Mouse (Mus musculus) spleen, postnatal 36 days (tissue): ENCODE measurements at regions not wholly inside any gene's neighbourhood (a gene's known extent, or its start where the extent isn't known, plus 50 kb on each side); places are given as distances from the start of the nearest gene placed in this dataset.

Experiments used
- DNase-seq, 2 experiments: peaks; one replicate each; pipeline ENCODE4 v3.0.0; 2022; ENCODE audit warnings: low spot score in 2 of 2, mixed read lengths in 1 of 2

DNA sequence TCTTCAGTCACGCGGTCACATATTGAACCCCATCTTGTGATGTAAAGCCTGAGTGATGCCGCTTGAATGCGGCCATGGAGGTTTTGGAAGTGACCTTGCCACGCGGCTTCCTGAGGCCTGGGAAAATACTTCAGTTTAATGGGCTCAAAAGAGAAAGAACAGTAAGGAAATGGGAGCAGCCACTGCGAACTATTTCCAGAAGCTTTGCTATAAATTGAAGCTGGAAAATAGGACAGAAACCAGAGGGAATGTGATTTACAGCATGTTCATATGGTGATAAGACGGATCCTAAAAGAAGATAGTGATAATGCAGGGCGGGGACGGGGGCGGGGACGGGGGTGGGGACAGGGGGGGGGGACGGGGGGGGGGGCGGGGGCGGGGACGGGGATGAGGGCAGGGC, 52.7 kb upstream of the Trpc4 start:
- DNase-seq, result no peak

GRCm38 (mm10) chr3:54083634-54084033, 72.2 kb upstream of the Trpc4 start:
- DNase-seq, result no peak

DNA sequence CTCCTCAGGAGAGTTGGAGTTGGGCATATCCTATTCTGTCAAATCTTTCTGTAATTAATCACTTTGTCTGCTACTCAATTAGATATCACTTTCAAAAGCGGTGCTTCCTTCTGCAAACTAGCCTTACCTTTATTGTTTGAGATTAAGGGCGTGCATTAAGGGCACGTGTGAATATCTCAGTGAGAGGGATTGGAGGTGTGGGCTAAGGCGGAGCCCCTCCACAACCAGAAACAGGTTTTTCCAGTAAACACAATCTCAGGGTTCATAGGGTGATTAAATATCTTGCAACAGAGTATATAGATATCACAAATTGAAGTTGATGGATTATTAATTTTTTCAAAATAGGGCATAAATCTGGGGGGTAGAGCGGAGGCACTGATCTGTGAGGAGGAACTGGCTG, 79.4 kb upstream of the Trpc4 start:
- no peak for DNase-seq

DNA sequence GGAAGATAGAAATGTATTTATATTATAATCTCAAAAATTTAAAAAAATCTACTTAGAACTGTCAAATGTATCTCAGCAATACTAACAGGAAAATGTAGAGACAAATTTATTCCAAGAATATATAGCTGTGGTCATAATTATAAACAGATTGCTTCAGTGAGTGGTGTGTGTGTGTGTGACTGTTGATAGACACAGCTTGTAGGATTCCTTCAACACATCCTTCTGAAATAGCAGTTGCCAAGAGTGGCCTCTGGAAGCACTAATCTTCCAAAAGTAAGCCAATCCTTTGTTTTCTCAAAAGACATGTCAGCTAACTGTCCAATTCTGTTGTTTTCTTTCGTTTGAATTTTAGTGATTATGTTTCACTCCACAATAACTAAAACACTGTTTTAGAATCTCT, 95.2 kb upstream of the Trpc4 start:
- no peak for DNase-seq

- no peak for DNase-seq
Measured at GRCm38 (mm10) chr3:54054376-54054775, 101.5 kb upstream of the Trpc4 start.

DNA sequence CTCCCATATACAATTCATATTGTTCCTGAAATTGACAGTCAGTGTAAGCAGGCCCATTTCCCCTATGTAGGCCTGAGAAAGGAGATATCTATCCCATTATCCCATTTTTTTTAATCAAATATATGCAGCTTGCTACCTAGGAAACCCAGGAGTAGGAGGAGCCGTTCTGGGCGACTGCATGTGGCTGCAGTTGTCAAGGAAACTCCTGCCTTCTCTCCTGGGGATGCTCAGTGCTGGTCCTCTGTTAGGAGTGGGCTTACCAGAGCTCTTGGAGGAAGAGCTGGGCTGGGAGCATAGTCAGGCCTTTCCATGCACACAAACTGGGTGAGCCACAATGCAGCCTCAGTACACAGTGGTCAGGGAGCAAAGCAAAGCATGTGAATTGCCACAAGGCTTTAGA, 106.5 kb upstream of the Trpc4 start:
- no peak for DNase-seq

- DNase-seq, result no peak
Measured at GRCm38 (mm10) chr3:54048091-54048670, 107.7 kb upstream of the Trpc4 start.

DNA sequence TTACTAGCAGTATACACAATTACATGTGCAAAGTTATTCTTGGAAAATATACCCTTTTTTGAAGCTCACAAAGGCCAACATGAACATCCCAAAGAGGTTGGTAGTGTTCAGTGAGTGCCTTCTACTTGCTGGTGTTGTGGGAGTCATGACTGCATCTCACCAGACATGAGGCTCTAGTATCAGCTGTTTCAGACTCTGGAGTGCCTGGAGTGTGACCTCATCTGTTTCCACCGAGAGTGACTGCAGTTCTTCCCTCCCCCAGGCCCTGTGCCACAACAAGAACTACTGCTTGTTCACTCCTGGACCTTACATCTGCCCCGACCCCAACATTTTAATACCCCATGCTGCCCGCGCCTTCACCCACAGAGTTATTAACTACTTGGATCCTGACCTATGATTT, 128.5 kb upstream of the Trpc4 start:
- no peak for DNase-seq

DNA sequence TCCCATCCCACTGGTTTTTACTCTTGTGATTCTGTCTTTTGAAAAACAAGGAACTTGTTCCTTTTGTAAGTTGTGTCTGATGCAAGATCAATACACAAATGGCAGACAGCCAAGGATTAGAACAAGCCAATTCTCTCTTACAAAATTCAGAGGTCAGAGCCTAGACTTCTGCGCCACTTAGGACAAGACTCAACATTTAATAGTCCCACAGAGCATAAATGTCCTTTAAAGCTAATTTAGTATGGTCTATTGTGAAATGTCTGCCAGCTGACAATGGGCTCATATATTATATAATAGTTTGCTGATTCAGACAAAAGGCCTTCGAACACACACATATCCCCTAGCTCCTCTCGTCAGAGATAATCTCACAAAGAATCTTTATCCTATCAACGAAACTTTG, 135.6 kb upstream of the Trpc4 start:
- DNase-seq, result no peak

GRCm38 (mm10) chr3:54017943-54018649, 137.7 kb upstream of the Trpc4 start:
- DNase-seq, result no peak

DNA sequence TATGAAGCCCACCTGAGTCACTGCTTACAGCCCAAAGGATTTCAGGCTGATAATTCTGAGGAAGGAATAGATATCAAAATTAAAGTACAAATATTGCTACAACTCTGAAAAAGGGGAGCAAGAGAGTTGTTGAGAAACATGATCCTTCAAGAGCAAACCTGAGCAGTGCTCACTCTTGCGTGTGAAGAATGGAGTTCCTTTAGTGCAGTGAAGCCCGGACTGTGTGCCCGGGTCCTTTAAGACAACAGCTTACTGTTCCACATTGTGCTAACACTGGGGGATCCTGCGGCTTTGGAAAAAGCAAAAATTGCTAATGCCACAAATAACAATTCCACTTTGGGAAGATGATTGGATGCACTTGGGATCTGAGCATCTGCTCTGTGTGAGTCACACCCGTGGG, 139.0 kb upstream of the Trpc4 start:
- DNase-seq, result no peak

DNA sequence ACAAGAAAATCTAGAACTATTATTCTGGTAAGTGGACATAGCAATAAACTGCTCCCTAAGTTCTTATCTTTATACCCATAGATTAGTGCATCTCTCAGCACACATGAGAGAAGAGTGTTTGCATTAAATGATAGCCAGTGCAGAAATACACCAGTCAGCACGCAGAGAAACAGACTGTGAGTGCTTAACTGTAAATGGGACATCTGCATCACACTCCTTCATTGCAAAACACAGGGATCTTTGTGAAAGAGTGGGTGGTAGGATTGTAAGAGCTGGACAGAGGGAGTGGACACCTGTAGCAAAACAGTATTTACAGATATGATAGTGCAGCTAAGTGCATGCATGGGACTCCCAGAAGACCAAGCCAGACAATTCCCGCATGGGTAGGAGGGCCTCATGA, 144.8 kb upstream of the Trpc4 start:
- no peak for DNase-seq

- peak in 1 of 2 experiments; percentile 20 for DNase-seq
Measured at GRCm38 (mm10) chr3:53992993-53993392, 129.4 kb upstream of the Ufm1 start.

DNA sequence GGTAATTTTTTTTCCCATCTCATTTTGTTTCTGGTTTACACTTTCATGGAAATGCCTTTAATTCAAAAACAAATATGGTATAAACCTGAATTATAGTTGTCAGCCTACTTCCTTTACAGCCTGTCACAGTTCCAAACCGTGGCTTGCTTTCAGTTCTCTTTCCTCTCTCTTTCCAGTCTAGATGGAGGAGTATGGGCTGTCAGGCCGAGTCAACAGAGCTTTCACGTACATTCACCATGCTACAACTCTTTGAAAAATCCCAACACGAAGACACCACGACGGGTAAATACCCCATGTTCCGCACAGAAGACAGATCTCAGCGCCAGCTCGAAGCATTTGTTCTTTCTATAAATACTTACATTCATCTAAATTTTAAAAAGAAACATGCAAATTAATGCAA, 125.2 kb upstream of the Ufm1 start:
- peak in 1 of 2 experiments; percentile 20 for DNase-seq

GRCm38 (mm10) chr3:53988256-53988655, 124.6 kb upstream of the Ufm1 start:
- DNase-seq, result no peak

- DNase-seq, result no peak
Measured at GRCm38 (mm10) chr3:53987316-53987715, 123.7 kb upstream of the Ufm1 start.

DNA sequence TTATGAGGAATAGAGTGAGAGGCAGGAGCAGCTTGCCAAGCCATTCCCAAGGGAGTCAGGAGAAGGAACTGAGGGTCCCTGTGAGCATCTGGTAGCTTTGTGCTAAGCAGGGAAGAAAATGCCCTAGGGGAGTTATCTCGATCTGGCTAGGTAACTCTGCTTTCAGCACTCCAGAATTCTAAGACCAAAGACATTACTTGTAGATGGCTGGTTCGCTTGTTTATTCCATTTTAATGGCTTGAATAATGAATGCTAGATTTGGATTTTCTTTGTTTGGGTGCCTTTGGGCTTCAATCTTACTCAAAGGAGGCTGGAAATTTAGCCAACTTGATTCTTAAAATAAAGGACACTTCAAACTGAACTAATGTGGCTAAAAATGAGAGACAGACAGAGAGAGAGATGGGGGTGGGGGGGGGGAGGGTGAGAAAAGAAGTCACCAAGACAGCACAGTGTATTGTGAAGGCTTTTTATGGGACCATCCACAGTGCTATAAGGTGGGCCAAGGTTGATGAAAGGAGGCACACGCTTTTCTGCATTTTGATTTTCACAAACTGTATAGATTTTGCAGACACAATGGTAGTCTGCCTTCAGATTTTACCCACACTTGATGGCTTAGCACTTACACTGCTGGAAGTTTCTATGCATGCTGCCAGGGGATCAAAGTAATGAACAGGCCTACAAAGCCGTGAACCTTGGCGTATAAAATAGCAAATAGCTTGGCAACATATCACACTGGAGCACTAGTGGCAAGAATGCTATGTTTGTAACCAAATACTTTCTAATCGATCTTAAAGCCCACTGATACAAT, 121.3 kb upstream of the Ufm1 start:
- DNase-seq, result no peak

- no peak for DNase-seq
Measured at GRCm38 (mm10) chr3:53982311-53982710, 118.7 kb upstream of the Ufm1 start.

- peak; percentile 54 to 55 for DNase-seq
Measured at GRCm38 (mm10) chr3:53981585-53981984, 118.0 kb upstream of the Ufm1 start.

DNA sequence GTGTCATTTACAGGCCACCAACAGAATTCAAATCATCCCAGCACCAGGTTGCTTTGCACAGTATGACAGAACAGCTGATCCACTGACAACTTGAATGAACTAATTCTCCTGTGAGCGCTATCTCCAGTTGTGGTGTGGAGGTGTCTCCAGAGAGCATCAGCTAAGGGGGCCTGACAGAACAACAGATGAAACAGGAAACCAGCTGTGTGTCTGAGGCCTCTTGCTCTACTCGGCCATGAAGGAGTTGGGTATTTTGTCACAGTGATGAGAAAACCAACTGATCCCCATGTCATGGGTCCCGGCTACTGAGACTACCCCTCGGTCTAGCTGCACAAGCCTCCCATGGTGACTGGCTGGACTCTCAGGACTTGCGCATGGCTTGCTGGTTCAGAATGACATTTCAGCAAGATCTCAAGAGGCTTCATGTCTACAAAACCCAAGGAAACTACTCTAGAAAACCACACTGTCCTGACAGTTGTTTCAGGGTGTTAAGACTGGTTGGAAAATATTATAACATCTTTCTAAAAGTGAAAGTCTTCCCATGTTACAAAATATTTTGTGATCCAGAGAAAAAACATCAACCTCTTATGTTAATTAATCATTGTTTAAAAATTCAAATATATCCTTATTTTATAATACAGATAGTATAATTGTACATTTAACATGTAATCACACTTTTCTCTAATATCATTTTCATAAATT, 113.9 kb upstream of the Ufm1 start:
- DNase-seq, result peak; percentile 64 to 66

GRCm38 (mm10) chr3:53974905-53975551, 111.4 kb upstream of the Ufm1 start:
- peak; percentile 47 to 60 for DNase-seq
